Mouse (Mus musculus): ENCODE data around the gene Eif2ak3.
"Not testable (repeated sequence)": the region's sequence is repeated elsewhere in the genome, so short reads cannot be mapped to it uniquely, and the experiment has no call there.

The Eif2ak3 gene

DNA sequence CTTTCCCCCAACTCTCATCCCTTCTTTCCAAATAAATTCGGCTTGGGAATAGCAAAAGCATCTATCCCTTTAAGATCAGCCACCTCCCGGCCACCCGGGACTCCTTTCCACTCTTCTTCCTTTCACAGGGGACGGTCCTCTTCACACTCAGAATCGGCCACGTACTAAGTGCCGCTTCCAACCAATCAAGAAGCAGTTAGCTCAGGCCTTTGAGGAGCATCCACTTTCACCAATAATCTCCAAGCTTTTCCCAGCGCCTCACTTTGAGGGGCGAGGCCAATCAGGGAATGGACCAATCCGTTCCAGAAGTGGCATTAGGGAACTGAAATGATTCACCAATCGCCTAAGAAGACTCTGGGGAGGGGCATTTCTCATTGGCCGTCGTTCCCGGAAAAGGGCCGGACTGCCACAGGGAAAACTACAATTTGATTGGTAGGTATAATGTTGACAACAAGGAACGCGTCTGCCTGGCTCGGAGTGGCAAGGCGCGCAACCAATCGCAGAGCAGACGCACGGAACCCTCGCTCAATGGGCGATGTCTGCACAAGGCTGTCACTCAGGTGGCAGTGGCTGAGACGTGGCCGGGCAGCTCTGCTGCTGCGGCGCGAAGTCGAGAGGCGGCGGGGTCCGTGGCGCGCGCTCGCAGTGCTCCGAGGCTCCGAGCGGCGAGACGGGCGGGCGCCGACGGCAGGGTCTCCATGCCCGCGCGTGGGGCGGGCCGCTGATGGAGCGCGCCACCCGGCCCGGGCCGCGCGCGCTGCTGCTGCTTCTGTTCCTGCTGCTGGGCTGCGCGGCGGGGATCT is at the start of gene Eif2ak3:
Gene Eif2ak3, plus strand, starts transcription at position 514 of the 803 bp plus-strand sequence.
- peak; percentile 99 to 100 for DNase-seq

DNA sequence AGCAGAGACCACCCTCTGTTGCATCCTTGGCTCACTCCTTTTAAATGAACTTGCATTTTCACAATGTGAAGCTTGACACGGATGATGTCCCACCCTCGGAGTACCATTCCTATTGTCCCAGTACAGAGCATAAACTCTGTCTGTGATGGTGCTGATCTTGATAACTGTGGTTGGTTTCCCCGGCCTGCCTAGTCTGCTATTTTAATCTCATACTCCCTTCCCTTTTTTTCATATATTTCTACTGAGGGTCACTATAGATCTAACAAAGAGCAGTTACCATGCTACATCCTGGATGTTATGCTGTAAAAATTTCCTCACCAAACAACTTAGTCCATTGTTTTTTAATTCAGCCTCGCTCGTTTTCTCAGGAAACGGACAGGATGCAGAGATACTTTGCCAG is 47.4 kb upstream of the Eif2ak3 start:
- DNase-seq: no peak

DNA sequence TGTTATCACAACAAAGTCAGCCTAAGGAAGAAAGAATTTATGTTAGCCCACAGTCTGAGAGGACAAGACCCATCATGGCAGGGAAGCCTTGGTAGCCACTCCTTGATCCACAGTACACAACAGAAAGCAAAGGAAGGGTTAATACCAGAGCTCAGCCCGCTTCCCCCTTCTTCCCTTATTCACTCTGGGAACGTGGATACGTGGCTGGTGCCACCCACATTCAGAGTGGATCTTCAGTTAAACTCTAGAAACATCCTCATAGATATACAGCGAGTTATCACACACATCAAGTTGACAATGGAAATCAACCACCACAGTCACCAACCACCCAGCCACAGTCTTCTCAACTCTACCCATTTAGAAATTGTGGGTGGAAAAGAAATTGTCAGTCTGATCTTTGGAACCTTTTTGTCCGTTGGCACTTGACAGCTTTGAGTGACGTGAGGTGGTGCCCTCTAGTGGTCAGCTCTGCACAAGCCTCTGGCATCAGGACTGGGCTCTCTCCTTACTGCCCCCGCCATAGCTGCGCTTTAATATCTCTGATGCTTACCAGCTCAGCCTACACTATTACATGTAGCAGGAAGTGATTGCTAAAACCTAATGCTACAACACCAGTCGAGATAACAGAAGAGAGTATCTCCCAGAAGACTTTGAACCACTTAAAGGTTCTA is 46.6 kb upstream of the Eif2ak3 start:
- peak; percentile 73 to 90 for DNase-seq

DNA sequence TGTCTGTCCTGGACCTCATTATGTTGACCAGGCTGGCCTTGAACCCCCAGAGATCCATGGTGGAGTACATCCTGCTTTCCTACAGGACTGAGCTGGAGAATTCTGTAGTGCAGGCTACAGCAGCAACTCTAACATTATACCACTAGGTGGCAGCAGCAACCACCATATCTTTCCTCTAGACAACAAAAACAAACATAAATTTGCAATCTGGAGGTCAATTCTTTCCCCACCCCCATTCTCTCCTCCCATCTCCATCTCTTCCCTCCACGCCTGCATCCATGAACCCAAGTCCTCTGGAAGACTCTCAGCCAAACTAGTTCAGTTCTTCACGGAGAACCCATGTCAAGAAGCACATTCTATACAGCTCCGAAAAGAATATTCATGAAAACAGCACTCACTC is 39.7 kb upstream of the Eif2ak3 start:
- DNase-seq: peak; percentile 53 to 57

DNA sequence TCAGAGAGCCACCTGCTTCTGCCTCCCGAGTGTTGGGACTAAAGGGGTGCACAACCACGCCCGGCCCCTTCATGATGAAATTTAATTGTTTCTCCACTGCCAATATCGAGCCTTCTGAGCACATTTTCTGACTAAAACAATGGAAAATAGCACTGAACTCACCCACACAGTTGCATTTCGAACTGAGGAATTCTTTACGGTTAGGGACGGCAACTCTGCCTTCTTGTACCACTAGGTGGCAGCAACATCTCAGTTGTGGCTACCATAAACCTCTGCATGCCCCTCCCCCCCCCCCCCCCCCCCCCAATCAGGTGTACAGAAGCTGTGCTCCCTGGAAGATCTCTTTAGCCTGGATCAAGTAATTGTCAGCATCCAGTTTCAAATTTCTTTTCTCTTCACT is 39.0 kb upstream of the Eif2ak3 start:
- DNase-seq: peak; percentile 72 to 86

DNA sequence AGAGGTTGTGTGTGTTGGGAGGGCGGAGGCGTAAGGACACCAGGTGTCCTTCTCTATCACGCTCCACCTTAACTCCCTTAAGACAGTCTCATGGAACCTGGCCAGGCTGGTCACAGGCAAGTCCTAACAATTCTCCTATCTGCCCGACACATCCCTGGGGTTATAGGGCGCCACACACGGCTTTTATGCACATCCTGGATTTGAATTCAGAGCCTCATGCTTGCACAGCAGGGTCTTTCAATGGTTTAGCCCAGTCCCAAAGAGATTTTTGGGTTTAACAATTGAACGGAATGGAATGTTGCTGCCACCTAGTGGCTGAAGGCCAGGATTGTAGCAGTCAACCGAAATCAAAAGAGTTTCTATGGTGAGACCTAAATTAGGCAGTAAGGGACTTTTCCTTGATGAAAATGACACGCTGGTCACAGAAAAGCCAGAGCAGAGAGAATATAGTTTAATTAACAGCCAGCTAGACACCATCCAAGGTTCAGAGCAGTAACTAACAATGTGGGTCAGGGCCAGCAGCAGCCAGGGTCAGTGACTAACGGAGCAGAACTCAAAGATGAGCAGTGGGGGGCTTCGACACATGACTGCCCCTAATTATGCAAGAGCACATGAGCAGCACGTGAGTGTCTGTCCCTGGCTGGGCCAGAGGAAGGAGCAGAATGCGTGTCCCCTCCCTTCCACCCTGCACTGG is 38.3 kb upstream of the Eif2ak3 start:
- DNase-seq: peak; percentile 78 to 82

DNA sequence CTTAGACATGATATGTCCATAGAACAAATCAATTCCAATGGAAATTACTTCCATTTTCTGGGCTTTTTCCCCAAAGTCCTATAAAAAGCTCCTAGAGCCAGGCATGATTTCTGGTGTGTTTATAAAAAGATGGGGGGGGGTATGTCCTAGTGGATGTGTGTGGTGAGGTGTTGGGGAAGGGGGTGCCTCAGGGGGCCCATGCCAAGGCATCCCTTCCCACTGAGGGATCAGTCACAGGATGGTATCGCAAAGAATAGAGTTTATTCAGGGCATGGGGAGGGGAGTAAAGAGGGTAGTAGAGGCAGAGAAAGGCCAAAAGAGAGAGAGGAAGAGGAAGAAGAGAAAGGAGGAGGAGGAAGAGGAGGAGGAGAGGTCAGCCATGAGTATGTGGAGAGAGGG is 37.8 kb upstream of the Eif2ak3 start:
- no peak for DNase-seq

DNA sequence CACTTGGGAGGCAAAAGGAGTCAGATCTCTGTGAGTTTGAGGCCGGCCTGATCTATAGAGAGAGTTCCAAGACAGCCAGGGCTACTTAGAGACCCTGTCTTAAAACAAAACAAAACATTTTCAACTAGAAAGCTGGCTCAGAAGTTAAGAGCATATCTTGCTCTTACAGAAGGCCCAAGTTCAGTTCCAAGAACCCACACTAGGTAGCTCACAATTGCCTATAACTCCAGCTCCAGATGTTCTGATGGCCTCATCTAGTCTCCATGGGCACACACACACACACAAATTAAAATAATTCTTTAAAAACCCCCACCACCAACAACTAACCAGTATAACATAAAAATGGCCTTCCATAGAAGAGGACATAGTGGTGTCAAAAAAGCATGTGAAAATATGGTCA is 33.8 kb upstream of the Eif2ak3 start:
- no peak for DNase-seq

DNA sequence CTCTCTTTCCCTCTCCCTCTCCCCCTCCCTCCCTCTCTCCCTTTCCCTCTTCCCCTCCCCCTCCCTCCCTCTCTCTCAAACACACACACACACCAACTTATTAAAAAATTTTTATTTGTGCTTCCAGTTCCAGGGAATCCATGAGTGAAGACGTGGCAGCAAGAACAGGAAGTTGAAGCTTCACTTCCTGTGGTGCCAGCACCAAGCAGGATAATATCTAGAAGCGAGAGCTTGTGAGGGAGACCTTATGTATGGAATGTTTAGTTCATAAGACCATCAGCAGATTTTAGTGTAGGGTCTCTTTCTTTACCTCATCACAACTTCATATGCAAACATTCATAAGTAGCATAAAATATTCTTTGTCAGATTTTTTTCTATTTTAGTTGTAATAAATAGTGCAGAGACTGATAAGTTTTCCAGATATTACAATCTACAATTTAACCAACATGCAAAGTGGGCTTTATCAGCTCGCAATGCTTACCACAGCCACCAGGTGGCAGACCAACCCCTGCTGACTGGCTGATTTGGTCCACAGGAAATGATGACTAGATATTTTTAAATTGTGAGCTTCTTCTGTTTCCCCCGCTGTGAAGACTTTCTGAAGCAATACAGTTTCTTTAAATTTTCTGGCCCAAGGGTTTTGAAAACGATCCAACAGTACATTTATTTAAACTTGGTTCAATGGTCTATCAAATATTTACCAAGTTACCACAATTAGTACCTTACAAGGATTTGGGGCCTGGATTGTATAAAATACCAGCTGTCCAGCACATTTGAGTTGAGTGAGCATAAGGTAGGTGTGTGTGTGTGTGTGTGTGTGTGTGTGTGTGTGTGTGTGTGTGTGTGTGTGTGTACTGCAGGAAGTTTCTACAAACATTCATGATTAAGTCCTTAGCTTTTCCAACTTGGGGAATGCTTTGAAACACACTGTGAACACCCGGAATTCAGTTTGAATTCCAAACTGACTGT is 32.5 kb upstream of the Eif2ak3 start:
- DNase-seq: peak; percentile 83 to 92

DNA sequence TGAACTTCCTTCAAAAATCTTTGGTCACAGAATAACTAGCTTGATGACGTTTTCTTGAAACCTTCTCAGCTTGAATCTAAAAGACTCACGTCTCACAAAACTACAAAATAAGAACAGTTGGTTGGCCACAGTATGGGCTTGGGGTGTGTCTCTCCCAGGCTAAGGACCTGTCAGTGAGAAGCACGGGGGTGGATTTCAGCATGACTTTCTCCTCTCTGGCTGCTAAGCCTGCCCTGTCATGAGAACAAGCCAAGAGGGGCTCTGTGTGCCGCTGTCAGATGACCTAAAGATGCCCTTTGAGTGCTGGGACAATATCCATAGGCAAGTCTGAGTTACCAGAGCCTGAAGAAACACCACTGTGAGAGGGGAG is 31.8 kb upstream of the Eif2ak3 start:
- peak; percentile 72 to 85 for DNase-seq

DNA sequence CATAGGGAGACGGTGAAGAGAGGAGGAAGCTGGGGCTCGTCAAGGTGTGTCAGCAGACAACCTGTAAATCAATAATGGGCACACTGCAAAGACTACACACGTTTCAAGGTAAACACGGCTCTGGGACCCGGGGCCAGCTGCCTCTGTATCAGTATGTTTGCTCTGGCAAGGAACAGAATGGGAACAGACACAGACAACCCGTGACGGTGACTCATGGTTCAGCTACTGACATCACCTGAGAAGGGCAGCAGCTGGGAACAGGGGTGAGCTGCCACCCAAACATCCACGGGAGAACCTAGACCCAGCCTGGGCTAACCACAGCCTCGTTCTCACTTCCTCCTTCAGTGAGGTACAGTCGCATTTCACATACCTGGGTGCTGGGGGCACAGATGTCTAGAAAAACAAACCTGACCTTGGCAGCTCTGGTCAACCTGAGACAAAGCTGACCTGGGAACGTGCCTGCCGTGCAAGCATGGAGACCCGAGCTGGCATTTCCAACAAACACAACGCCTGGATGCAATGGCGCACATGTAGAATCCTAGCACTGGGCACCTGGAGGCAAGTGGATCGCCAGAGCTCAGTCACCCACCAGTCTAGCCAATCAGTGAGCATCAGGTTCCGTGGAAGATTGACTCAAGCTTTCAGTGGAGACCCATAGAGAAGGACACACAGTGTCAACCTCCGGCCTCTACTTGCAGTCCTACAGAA is 30.2 kb upstream of the Eif2ak3 start:
- DNase-seq: peak; percentile 71 to 75

DNA sequence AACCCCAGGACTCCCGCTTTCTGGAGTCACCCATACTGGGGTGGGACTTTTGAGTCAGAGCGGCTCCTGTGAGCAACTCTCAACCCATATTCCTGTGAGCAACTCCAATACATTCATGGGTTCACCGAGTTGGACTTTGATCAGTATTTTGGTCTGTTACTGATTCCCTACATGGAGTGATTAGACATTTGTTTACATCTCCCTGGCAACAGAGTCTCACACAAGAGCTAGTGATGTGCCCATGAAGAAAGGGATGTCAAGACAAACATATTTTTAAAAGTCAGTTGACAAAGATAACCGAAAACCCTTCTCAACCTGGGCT is 29.7 kb upstream of the Eif2ak3 start:
- DNase-seq: peak; percentile 53 to 76

DNA sequence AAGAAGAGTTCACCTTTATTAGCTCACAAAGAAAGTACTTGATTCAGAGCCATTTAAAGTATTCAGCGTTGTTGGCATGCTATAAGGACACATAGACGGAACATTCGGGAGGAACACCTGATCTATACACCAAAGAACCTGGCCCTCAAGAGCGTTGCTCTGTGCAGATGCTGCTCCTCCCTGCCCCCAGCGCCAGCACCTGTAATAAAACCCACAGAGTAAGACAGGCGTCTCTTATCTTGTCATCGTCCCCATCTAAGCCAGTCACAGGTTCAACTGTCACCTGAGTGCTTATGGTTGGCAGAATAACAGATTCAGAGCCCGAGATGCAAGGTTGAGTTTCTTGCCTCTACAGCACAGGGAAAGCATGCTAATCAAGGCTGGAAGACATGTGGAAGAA is 28.8 kb upstream of the Eif2ak3 start:
- DNase-seq: no peak

DNA sequence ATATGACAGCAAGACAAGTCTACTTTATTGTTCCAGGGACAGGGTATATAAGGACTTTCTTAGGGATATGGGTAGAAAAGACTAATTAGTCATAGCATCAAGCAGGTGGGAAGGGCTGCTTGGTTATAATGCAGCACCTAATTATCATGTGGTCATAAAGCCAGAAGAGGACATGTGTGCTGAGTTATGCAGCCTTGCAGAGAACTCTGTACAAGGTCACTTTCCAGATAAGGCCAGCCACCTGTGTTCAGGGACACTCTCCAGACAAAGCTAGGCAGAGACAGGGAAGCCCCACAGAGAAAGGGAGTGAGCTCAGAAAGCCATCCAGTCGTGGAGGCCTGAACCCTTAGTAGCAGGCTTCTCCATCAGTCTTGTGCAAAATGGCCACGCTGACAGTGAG is 22.7 kb upstream of the Eif2ak3 start:
- no peak for DNase-seq

DNA sequence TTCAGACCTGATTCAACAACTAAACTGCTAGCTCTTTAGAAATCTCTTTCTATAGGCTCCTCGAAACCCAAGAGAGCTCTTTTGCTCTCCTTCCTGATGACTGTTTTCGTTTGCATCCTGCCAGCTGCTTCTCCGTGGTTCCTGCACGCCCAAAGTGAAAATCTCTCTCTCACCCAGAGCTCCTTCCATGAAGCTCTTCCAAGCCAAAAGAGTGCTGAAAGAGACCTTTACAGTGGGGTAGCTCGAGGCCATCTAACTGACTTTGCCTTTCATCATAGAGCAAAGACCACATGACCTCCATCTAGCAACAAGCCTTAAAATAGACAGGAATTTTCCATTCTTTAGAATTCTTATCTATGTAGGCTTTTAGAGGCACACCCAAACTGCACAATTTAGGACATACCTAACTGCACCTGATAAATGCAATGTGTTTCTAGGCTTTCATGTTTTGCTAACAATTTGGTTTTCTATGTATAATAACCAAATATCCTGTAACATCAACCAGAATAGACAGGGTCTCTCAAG is 21.9 kb upstream of the Eif2ak3 start:
- no peak for DNase-seq

DNA sequence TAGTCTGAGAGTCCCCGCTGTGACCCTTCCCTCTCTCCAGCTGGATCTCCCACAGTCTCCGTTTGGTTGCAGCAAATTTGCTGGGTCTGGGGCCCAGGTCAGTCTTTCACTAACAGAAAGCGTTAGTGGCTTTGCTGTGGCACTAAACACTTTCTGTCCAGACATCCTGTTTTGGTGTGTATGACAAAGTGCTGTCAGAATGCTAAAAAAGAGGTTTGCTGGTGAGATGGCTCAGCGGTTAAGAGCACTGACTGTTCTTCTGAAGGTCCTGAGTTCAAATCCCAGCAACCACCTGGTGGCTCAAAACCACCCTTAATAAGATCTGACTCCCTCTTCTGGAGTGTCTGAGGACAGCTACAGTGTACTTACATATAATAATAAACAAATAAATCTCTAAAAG is 21.0 kb upstream of the Eif2ak3 start:
- DNase-seq: not testable (repeated sequence)

DNA sequence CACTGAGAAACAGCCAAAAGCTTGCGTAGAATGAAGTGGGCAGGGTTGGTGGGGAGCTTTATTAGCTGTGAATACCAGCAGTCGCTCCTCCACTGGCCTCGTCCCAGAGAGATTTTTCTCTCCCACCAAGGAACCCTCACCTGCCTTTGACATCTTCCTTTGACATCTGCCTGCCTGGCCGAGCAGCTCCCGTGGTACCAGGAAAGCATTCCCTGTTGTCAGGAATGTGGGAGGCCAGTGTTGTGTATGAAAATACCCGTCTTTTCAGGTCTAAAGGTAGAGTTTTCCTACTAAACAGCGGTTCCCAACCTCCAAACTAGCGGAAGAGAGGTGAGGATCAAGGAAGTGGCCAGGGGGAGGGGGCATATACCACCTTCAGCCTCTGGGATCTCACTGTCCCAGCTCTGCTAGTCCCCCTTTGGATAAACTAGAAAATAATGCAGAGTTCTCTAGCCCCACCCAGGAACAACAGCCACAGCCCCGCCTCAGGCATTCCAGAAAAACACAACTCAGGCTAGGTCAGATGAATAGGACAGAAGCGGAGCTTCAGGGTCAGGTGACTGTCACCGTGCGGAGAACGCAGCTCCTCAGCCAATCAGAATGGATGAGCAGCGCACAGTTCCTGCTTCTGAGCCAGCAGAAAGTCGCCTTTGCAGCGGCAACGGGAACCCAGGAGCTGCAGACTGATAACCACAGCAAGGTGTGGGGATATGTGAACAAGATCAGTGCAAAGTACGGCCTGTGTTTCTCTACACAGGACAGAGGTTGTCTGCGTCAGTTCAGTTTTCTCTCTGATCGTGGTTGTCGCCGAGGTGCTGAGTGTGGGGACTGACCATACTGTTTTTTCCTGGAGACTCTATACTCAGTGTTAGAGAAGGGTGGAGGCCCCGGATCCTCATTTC is 20.0 kb upstream of the Eif2ak3 start:
- DNase-seq: peak; percentile 84 to 88

DNA sequence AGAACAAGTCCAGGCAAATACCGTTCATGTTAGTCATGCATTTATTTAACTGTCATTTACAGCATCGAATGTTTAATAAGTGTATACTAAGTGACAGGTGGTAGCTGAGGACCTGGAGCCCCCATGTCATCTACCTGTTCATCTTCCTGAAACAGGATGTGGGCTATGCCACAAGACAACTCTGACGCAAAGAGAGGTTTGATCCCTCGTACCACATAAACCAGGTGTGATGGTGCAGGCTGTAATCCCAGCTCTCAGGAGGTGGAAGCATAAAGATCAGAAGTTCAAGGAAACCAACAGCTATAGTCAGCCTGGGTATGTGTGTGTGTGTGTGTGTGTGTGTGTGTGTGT is 19.4 kb upstream of the Eif2ak3 start:
- DNase-seq: no peak

DNA sequence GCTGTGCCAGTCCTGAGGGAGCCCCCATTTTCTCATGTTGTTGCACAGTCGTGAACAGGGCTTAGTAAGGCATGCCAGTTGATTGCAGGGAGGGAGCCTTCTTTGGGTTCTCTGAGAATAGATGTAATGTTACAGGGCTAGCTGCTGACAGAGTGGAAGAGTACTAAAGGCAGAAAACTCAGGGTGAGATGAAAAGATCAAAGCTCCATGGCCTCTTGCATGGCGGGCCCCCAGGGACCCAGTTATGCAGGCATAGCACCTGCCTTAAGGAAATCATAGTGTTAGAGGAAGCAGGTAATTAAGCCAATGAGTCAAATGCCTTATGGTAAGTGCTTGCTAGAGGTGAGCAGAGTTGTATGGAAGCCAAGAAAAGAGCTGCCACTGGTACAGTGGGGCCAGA is 14.9 kb upstream of the Eif2ak3 start:
- DNase-seq: no peak

DNA sequence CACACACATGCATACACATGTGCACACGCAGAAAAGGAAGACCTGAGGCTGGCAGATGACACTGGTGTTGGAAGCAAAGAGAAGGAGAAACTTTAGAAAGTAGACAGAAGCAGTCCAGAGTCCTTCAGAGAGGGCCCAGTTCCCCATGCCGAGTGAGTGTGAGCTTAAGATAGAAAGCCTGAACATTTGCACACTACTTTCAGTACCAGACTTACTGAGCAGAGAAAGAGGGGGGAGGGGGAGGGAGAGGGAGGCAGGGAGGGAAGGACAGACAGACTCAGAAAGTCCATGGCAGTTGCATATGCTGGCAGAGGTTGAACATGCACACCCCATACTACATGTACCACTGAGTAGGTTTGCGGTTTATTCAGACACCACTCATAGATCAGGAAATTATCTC is 13.8 kb upstream of the Eif2ak3 start:
- DNase-seq: no peak

Data from kidney, postnatal 36 days (tissue).